Mouse (Mus musculus): ENCODE results near the gene Nkpd1. TPM values are rescaled to one million over a fixed set of nuclear protein-coding genes. Genes with fewer than 3 reads are reported as not detected.
"Not testable (repeated sequence)": the region's sequence is repeated elsewhere in the genome, so short reads cannot be mapped to it uniquely, and the experiment has no call there.

The Nkpd1 gene
- polyA plus RNA-seq, 1 experiment = not detected

DNA sequence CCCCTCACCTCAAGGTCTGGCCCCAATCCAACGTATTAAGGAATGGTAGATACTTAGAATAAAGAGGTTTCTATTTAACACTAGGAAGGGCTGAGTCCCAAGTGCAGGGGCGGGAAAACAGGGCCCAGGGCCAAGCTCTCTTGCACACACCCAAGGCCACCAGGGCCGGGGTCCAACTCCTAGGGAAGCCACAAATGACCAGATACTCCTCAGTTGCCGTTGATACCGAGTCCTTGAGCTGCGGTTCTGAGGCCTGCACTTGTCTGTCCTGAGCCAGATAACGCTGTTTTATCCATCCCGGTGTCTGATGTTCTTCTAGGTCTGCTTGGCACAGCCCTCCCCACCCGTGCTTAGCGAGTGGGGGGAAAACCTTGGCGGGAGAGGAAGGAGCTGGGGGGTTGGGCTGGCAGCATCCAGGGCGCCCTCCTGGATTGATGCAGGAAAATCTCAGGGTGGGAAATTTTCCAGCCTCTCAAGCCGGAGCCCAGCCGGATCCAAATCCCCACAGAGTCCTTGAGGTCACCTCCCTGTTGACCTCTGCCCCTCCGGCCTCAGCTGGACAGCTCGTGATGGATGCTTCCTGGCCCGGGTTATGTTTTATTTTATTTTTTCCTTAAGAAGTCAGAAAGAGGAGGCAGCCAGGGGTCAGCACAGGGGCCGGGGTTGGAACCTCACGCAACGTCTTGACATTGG is 22.0 kb upstream of the Nkpd1 start:
- no peak overlapping the region for H3K4me3 ChIP-seq (ENCODE audit: insufficient read depth, low read depth, low read length)
- no peak overlapping the region for H3K27ac ChIP-seq (replicated peaks; ENCODE audit: low read depth, low read length)
- peaks cover 7% of the 10 kb centered on the region for H3K4me1 ChIP-seq (ENCODE audit: control insufficient read depth, insufficient read depth, insufficient read length, low read length)

DNA sequence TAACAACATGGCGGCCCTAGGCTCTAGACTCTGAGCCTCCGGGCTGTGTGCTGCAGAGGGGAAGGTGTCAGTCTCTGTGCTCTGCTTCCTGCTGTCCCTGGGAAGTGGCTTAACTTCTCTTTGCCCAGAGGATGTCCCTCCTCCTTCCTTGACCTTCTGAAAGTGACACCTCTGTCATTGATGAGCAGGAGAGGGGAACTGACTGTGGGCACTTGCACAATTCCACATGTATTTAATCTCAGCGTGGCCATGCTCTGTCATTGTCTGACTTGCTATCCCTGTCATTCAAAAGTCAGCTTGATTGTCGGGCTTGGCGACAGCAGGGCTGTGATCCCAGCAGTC is 21.5 kb upstream of the Nkpd1 start:
- H3K27ac ChIP-seq (replicated peaks; ENCODE audit: low read depth, low read length) = no peak overlapping the region
- H3K4me3 ChIP-seq (ENCODE audit: insufficient read depth, low read depth, low read length) = no peak overlapping the region
- peaks cover 7% of the 10 kb centered on the region for H3K4me1 ChIP-seq (ENCODE audit: control insufficient read depth, insufficient read depth, insufficient read length, low read length)

DNA sequence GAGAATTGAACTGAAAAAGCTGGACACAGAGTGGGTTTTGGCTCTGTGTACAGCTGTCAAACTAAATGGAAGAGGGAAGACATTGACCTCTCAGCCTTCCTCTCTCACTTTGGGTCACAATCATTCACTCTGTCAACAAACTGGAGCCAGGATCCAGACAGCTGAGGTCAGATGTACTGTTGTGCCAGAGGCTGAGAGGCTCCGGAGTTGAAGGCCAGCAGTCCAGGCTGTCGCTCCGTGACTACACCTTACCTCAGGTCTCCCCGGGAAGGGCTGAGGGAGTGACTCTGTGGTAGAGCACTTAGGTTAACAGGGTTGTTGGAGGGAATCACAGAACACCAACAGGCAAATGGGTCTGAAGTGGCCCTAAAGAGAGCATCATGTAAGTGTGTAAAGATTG is 19.3 kb upstream of the Nkpd1 start:
- Histone ChIP-seq H3K4me3 (ENCODE audit: insufficient read depth, low read depth, low read length) (no peak overlapping the region), H3K4me1 (ENCODE audit: control insufficient read depth, insufficient read depth, insufficient read length, low read length) (0 out of 2 replicates have a peak, but pooled peaks cover 2% of the 10 kb centered on the region), H3K27ac (replicated peaks; ENCODE audit: low read depth, low read length) (no peak overlapping the region)

DNA sequence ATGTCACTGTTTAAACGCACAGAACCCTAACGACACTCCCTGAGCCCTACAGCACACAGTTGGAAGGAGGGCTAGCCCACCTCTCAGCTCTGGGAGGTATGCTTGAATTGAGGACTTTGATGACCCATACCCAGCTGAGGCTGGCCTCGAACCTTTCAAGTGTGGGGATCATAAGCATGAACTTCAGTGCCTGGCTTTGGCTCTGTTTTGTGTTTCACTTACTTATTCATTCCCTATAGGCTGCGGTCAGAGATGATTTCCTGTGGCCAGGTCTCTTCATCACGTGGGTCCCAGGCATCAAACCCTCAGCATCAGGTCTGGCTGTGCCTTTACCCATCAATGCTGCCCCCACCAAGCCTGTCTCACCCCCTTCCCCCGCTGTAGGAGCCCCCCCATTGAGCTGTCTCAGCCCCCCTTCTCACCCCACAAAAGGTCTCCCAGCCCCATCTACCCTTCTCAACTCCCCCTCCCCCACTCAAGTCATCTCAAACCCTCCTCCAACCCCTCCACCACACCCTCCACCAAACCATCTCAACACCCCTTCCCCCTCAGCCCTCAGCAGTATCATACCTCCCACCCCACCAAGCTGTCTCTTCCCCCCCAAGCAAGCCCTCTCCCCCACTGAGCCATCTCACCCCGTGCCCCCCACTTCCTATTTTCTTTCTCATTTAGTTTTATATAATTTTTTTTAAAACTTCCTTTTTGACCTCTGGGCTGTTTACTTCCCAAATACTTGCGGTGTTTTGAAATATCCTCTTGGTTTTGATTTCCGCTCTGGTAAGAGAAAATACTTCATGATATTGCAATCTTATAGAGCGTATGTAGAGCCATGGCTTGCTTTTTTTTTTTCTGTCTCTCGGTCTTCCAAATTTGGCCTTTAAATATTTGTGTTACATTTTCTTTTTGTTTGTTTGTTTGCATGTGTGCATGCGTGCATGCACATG is 16.9 kb upstream of the Nkpd1 start:
- no peak overlapping the region for H3K4me3 ChIP-seq (ENCODE audit: insufficient read depth, low read depth, low read length)
- H3K4me1 ChIP-seq (ENCODE audit: control insufficient read depth, insufficient read depth, insufficient read length, low read length) = 0 out of 2 replicates have a peak, but pooled peaks cover 2% of the 10 kb centered on the region
- no peak overlapping the region for H3K27ac ChIP-seq (replicated peaks; ENCODE audit: low read depth, low read length)

DNA sequence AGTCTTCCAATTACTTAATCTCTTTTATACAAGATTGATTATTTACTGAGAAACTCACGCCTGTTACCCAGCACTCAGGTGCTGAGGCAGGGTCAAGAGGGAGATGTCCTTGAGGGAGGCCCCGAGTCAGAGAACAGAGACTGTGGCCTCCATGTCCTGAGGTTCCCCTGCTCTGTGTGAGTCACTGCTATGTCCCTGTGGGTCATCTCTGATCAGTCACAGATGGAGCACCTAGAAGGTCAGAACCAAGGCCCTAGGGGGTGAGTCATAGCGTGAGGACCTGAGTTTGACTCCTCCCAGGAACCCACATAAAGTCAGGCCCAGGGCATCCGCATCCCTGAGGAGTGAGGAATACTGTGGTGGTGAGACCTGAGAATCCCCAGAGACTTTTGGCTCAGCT is 16.0 kb upstream of the Nkpd1 start:
- no peak overlapping the region for H3K4me3 ChIP-seq (ENCODE audit: insufficient read depth, low read depth, low read length)
- H3K4me1 ChIP-seq (ENCODE audit: control insufficient read depth, insufficient read depth, insufficient read length, low read length) = no peaks in the 10 kb centered on the region
- H3K27ac ChIP-seq (replicated peaks; ENCODE audit: low read depth, low read length) = 0 out of 2 replicates have a peak overlapping the region, but pooled peaks have one; percentile 5

DNA sequence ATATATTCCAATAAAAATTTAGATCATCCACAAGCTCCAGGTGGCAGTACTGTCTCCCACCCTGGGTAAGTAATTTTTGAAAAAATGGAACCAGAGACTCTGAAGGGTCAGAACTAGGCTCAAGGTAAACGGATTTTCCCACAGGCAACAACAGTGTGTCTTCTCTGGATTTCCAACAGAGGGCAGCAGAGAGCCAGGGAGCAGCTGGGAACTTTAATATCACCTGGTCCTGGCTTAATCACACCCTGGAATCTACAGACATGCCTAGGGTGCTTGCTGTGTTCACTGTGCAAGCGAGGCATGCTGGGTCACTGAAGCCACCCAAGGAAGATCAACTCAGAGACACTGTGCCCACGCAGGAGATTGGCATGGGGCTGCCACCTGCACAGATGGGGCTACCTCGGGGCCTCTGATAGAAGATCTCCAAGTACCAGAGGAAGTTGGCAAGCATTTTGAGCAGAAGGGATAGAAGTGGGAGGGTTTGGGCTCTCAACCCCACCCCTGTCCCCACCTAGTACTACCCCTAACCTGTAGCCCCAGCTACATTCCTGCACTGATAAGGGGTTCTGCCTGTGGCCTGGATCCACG is 14.1 kb upstream of the Nkpd1 start:
- Histone ChIP-seq H3K4me3 (ENCODE audit: insufficient read depth, low read depth, low read length) (no peak overlapping the region), H3K4me1 (ENCODE audit: control insufficient read depth, insufficient read depth, insufficient read length, low read length) (no peaks in the 10 kb centered on the region; the same call in 1 of the 2 replicates), H3K27ac (replicated peaks; ENCODE audit: low read depth, low read length) (no peak overlapping the region)

DNA sequence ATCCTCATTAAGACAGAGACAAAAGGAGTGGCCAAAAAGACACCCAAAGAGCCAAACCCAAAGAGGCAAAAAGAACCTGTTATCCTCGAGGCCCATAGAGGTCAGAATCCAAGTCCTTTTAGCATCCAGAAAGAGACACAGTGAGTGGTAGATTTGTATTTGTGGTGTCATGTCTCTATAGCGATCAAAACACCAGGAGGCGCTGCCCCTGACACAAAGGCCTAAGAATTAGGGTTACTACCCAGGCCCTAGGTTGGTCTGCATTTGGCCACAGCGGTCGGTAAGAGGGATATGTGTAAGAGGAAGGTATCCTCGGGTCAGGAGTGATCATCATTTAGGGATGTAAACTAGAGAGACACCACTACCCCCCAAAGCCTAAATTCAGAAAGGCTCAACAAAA is 11.3 kb upstream of the Nkpd1 start:
- Histone ChIP-seq H3K4me3 (ENCODE audit: insufficient read depth, low read depth, low read length) (no peak overlapping the region), H3K27ac (replicated peaks; ENCODE audit: low read depth, low read length) (no peak overlapping the region), H3K4me1 (ENCODE audit: control insufficient read depth, insufficient read depth, insufficient read length, low read length) (peaks cover 3% of the 10 kb centered on the region)

DNA sequence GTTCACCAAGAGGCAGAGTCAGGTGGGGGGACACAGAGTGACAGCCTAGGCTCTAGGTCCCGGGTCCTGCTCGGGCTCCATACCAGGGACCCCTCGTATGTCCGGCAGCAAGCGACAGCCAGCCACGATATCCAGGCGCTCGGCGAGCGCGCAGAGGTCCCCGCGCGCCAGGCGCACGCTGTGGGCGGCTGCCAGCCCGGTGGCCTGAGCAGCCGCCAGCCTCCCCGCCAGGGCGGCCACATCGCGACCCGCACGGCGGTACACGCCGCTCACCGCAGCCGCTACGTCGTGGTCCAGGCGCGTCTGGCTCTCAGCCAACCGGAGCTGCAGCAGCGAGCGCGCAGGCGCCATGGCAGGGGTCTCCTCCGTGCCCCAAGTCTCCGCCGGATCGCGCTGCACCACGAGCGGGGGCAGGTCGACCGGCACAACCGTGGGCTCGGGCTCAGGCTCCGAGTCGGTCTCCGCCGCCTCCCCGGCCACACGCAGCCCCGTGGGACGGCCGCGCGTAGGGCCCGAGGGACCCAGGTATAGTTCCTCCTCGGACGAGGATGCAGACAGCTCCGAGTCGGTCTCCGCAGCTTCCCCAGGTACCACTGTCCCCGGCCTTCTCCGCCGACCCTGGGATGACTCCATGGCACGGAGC is 10.5 kb upstream of the Nkpd1 start:
- H3K27ac ChIP-seq (replicated peaks; ENCODE audit: low read depth, low read length) = no peak overlapping the region
- H3K4me1 ChIP-seq (ENCODE audit: control insufficient read depth, insufficient read depth, insufficient read length, low read length) = peaks cover 3% of the 10 kb centered on the region
- peak overlapping the region; percentile 95 for H3K4me3 ChIP-seq (ENCODE audit: insufficient read depth, low read depth, low read length)

DNA sequence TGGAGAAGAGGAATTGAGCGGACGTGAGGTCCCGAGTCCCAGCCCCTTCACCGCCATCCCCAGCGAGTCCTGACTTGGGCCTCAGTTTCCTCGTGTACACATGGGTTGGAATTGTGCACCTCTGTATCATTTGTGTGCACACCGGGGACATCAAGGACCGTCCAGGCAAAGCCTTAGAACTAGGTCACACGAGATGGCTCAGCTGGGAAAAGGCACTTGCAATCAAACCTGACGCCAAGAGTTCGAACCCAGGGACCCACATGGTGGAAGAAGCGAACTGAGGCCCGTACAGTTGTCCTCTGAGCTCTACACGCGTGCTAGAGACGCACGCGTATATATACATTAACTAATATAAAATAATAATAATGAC is 10.0 kb upstream of the Nkpd1 start:
- H3K4me1 ChIP-seq (ENCODE audit: control insufficient read depth, insufficient read depth, insufficient read length, low read length) = peaks cover 3% of the 10 kb centered on the region
- no peak overlapping the region for H3K27ac ChIP-seq (replicated peaks; ENCODE audit: low read depth, low read length)
- peak overlapping the region; percentile 95 for H3K4me3 ChIP-seq (ENCODE audit: insufficient read depth, low read depth, low read length)

DNA sequence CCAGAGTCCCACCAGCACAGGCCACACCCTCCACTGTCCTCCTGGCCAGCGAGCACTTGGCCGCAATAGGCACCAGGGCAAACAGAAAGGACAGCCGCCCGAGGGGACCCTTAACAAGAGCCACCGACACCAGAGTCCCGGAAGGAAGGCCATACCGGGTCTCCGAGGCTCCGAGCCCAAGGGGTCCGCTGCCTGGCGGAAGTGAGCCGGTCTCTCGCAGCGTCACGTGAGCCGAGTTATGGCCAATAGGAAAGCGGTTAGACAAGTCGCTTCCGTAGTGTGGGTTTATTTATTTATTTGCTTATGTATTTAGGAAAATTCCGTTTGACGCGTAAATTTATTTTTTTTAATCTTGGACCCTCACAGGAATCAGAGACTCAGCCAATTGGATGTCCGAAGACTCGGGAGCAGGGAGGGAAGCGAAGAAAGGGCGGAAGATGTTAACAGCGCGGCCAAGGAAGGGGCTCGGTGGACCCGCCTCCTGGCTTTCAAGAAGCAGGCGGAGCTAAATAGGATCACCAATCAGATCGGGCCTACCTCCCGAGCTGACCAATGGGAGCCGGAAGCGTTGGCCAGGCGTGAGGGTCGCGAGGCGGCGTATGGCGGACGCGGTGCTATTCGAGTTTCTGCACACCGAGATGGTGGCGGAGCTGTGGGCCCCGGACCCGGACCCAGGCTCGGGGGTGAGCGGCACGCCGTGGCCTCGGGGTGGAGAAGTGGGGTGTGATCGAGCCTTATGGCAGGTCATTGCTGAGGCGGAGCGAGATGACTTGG is 9.3 kb upstream of the Nkpd1 start, which contains the start of the genes Bloc1s3 and Trappc6a:
Bloc1s3 (minus strand) TSS at position 218 of the 774 bp plus-strand sequence.
Trappc6a (plus strand) TSS at position 246 of the 774 bp plus-strand sequence.
- Histone ChIP-seq H3K4me3 (ENCODE audit: insufficient read depth, low read depth, low read length) (peak within 1 kb of the TSS; percentile 95), H3K27ac (replicated peaks; ENCODE audit: low read depth, low read length) (peak within 1 kb of the TSS; percentile 77), H3K4me1 (ENCODE audit: control insufficient read depth, insufficient read depth, insufficient read length, low read length) (peaks cover 3% of the 10 kb centered on the region)

DNA sequence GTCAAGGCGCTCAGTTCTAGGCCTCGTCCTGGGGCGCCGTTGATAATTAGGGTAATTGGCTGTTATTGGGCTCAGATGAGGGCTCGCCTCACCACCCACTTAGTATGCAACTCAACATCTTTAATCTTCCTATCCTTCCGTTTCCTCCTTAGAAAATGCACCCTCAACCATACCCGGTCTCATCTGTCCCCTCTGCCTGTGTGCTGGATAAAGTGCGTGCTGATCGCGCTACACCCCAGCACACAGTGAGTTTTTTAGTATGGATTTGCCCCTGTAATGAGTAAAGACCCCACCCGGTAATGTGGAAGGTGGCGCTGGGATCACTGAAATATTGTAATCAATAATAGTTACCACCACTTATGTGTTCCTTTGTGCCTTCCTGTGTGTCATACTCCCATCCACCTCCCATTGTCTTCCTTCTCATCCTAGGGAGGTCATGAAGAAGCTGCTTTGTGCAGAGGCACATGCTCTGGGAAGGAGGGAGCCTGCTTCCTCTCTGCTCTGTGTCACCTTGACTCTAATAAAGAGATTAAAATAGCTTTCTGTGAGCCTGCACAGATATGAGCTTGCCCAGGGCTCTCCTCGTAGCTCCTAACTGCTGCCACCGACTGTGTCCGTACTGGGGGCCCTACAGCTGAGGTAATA is 8.6 kb upstream of the Nkpd1 start:
- peaks cover 4% of the 10 kb centered on the region for H3K4me1 ChIP-seq (ENCODE audit: control insufficient read depth, insufficient read depth, insufficient read length, low read length)
- H3K4me3 ChIP-seq (ENCODE audit: insufficient read depth, low read depth, low read length) = peak overlapping the region; percentile 95
- peak overlapping the region; percentile 33; the same call in 1 of the 2 replicates for H3K27ac ChIP-seq (replicated peaks; ENCODE audit: low read depth, low read length)

DNA sequence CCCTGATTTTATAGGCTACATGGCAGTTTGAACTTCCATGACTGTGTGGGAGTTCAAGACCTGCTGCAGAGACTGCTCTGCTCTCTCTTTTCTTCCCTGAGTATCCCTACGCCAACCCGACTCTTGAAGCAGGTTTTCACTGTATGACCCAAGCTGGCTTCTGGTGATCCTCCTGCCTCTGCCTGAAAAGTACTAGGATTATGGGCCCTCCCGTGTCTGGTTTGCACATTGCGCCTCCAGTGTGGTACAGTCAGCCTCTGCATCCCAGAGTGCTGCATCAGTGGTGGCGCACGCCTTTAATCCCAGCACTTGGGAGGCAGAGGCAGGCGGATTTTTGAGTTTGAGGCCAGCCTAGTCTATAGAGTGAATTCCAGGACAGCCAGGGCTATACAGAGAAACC is 7.9 kb upstream of the Nkpd1 start:
- Histone ChIP-seq H3K4me3 (ENCODE audit: insufficient read depth, low read depth, low read length) (no peak overlapping the region), H3K4me1 (ENCODE audit: control insufficient read depth, insufficient read depth, insufficient read length, low read length) (peaks cover 11% of the 10 kb centered on the region), H3K27ac (replicated peaks; ENCODE audit: low read depth, low read length) (no peak overlapping the region)

DNA sequence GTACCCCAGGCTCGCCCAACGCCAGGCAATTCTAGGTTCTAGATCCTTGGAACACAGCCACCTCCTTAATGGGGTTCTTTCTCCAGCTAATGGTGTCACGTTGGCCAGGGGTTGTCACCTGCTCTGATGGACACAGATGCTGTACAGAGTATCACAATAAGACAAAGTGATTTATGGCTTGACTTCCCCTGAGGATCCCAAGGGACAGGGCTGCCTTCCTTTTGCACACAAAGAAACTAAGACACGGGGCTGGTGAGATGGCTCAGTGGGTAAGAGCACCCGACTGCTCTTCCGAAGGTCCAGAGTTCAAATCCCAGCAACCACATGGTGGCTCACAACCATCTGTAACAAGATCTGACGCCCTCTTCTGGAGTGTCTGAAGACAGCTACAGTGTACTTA is 5.7 kb upstream of the Nkpd1 start:
- H3K4me3 ChIP-seq (ENCODE audit: insufficient read depth, low read depth, low read length); H3K27ac ChIP-seq (replicated peaks; ENCODE audit: low read depth, low read length): not testable (repeated sequence)
- H3K4me1 ChIP-seq (ENCODE audit: control insufficient read depth, insufficient read depth, insufficient read length, low read length) = peaks cover 11% of the 10 kb centered on the region

DNA sequence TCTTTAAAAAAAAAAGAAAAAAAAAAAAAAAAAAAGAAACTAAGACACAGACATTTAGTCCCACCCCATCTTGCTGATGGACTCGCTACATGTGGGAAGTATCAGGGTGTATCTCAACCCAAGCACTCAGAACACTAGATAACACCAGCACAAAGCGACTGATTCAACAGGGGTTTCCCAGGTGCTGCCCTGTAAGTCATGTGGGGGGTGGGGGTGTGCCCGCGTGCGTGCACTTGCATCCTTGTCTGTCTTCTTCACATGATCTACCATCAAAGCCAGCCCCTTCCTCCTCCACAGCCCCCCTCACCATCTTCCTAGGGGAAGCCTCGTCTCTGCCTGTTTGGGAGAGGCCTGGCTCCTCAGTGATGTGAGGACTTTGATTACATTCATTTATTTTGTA is 5.3 kb upstream of the Nkpd1 start:
- no peak overlapping the region for H3K4me3 ChIP-seq (ENCODE audit: insufficient read depth, low read depth, low read length)
- peaks cover 11% of the 10 kb centered on the region for H3K4me1 ChIP-seq (ENCODE audit: control insufficient read depth, insufficient read depth, insufficient read length, low read length)
- H3K27ac ChIP-seq (replicated peaks; ENCODE audit: low read depth, low read length) = no peak overlapping the region
